Mouse (Mus musculus) common myeloid progenitor, adult 5-6 weeks (primary cell): ENCODE measurements around the gene Ece1. TPM values are rescaled to one million over a fixed set of nuclear protein-coding genes. Genes with fewer than 3 reads are reported as not detected.

Source experiments
- ATAC-seq: replicated peaks from 2 replicates; pipeline ENCODE4 v1.8.0; 2016; ENCODE audit warnings: low read depth, mild to moderate bottlenecking, moderate TSS enrichment, inconsistent platforms; ENCODE audit not compliant: poor library complexity, severe bottlenecking
- total RNA-seq: library from RNA; stranded (forward); fragments of 200-1000, 187-1606 nt; gene quantifications from 2 replicates; pipeline ENCODE4 v1.2.3, GENCODE M21; 2017

Ece1 gene
- total RNA-seq, 1 experiment from 2014 or later = 8.9 TPM

GRCm38 (mm10) chr4:138003909-138004610 is 142.0 kb downstream of the Ece1 start:
- ATAC-seq = no peak

- ATAC-seq = no peak
Observed at GRCm38 (mm10) chr4:138005781-138006180, 143.7 kb downstream of the Ece1 start.

GRCm38 (mm10) chr4:138006951-138007613 is 145.0 kb downstream of the Ece1 start:
- ATAC-seq = no peak

GRCm38 (mm10) chr4:138008646-138009045 is 146.6 kb downstream of the Ece1 start:
- no peak for ATAC-seq

GRCm38 (mm10) chr4:138009786-138010502 is 147.9 kb downstream of the Ece1 start:
- ATAC-seq = no peak

- ATAC-seq = peak; percentile 67
Observed at GRCm38 (mm10) chr4:138013723-138014479, 151.9 kb downstream of the Ece1 start.

Other genes starting within 250 kb of the Ece1 start
- gene Rap1gap, start 197.5 kb upstream of the Ece1 start, total RNA-seq = 0.09 and 1.4 TPM in 2 replicates
- gene Alpl, start 65.9 kb upstream of the Ece1 start, total RNA-seq = not detected in 2 replicates
- gene Eif4g3, start 130.8 kb downstream of the Ece1 start, total RNA-seq = 36.5 and 51.2 TPM in 2 replicates